Mouse (Mus musculus): ENCODE data around the gene B230118H07Rik.

Gene B230118H07Rik

GRCm38 (mm10) chr2:101525091-101525490 lies 124.2 kb downstream of the B230118H07Rik start:
- DNase-seq (ENCODE audit: low spot score), result no peak

- DNase-seq (ENCODE audit: low spot score), result no peak
These were observed 128.8 kb downstream of the B230118H07Rik start for GRCm38 (mm10) chr2:101520503-101520902.

- DNase-seq (ENCODE audit: low spot score), result no peak
These were observed 129.4 kb downstream of the B230118H07Rik start for GRCm38 (mm10) chr2:101519928-101520327.

All from retina, embryonic 14.5 days (tissue).